26 mouse cellular contexts compared by ENCODE assay signal in genomic region chr1:176315063-176315462, GRCm38 (mm10). TPM values are rescaled to one million over a fixed set of nuclear protein-coding genes. Genes with fewer than 3 reads are reported as not detected.
A peak's percentile ranks its signal among the peaks of the same experiment; 100 is the strongest.
DNase-seq lines count a peak whose midpoint lies in the region; ATAC-seq and TF ChIP-seq lines count a peak whose summit lies in the region.
"Had no signal": no experiment of that assay in that cellular context is flagged by ENCODE, and none has a peak within 500 bp of the region (broad histone marks: within the 10 kb centered on the region; RNA-seq: fewer than 3 reads in every experiment).

No protein-coding gene starts in this region.

- no peak overlapping the region for H3K9ac ChIP-seq in forebrain, embryonic 16.5 days (replicated peaks; ENCODE audit: low read depth, low read length)
- H3K9ac ChIP-seq in hindbrain, embryonic 14.5 days = no peak overlapping the region
- H3K9ac ChIP-seq: embryonic facial prominence, embryonic 12.5 days; embryonic facial prominence, embryonic 15.5 days; forebrain, embryonic 12.5 days; hindbrain, embryonic 12.5 days; intestine, embryonic 15.5 days had no signal

- no peaks in the 10 kb centered on the region for H3K27me3 ChIP-seq in forebrain, embryonic 16.5 days (replicated peaks; ENCODE audit: control insufficient read depth, insufficient read depth, low read length)
- H3K27me3 ChIP-seq in forebrain, embryonic 10.5 days (ENCODE audit: poor library complexity, severe bottlenecking) = no peaks in the 10 kb centered on the region
- no peaks in the 10 kb centered on the region for H3K27me3 ChIP-seq in G1E (ENCODE audit: insufficient read depth, low read length)
- no peaks in the 10 kb centered on the region for H3K27me3 ChIP-seq in hindbrain, embryonic 14.5 days (ENCODE audit: control insufficient read depth, insufficient read depth, low read length)
- H3K27me3 ChIP-seq: embryonic facial prominence, embryonic 12.5 days; embryonic facial prominence, embryonic 15.5 days; forebrain, embryonic 12.5 days; hindbrain, embryonic 12.5 days; intestine, embryonic 15.5 days; Patski had no signal

- H3K4me3 ChIP-seq in forebrain, embryonic 16.5 days (replicated peaks; ENCODE audit: low read length) = no peak overlapping the region
- H3K4me3 ChIP-seq in forebrain, embryonic 10.5 days = no peak overlapping the region
- H3K4me3 ChIP-seq in G1E (ENCODE audit: low read depth, low read length) = no peak overlapping the region
- H3K4me3 ChIP-seq in hindbrain, embryonic 14.5 days (replicated peaks; ENCODE audit: low read length) = no peak overlapping the region
- H3K4me3 ChIP-seq: embryonic facial prominence, embryonic 12.5 days; embryonic facial prominence, embryonic 15.5 days; forebrain, embryonic 12.5 days; gastrocnemius, adult 2 months; hindbrain, embryonic 12.5 days; intestine, embryonic 15.5 days had no signal

- 57% methylated on average over 2 of the region's 2 CpGs for WGBS in forebrain, embryonic 16.5 days
- WGBS in forebrain, embryonic 10.5 days = 81% methylated on average over 2 of the region's 2 CpGs
- WGBS in hindbrain, embryonic 14.5 days = 77% methylated on average over 2 of the region's 2 CpGs

- H3K9me3 ChIP-seq in forebrain, embryonic 16.5 days (ENCODE audit: control insufficient read depth, low read length) = no peaks in the 10 kb centered on the region
- no peaks in the 10 kb centered on the region for H3K9me3 ChIP-seq in forebrain, embryonic 10.5 days
- H3K9me3 ChIP-seq in G1E (replicated peaks) = peaks cover 13% of the 10 kb centered on the region
- H3K9me3 ChIP-seq in hindbrain, embryonic 14.5 days (ENCODE audit: control insufficient read depth, low read length) = no peaks in the 10 kb centered on the region
- H3K9me3 ChIP-seq: embryonic facial prominence, embryonic 12.5 days; embryonic facial prominence, embryonic 15.5 days; forebrain, embryonic 12.5 days; hindbrain, embryonic 12.5 days; intestine, embryonic 15.5 days had no signal

- H3K4me1 ChIP-seq in forebrain, embryonic 16.5 days (replicated peaks; ENCODE audit: control insufficient read depth, insufficient read depth, low read length) = no peaks in the 10 kb centered on the region
- no peaks in the 10 kb centered on the region for H3K4me1 ChIP-seq in forebrain, embryonic 10.5 days
- H3K4me1 ChIP-seq in G1E (ENCODE audit: insufficient read depth, low read depth, low read length) = no peaks in the 10 kb centered on the region
- no peaks in the 10 kb centered on the region for H3K4me1 ChIP-seq in hindbrain, embryonic 14.5 days (replicated peaks; ENCODE audit: control insufficient read depth, insufficient read depth, low read length)
- H3K4me1 ChIP-seq: embryonic facial prominence, embryonic 12.5 days; embryonic facial prominence, embryonic 15.5 days; forebrain, embryonic 12.5 days; hindbrain, embryonic 12.5 days; intestine, embryonic 15.5 days had no signal

- H3K4me2 ChIP-seq in forebrain, embryonic 16.5 days (ENCODE audit: low read length) = no peak overlapping the region
- no peak overlapping the region for H3K4me2 ChIP-seq in hindbrain, embryonic 14.5 days (replicated peaks)
- H3K4me2 ChIP-seq: embryonic facial prominence, embryonic 12.5 days; embryonic facial prominence, embryonic 15.5 days; forebrain, embryonic 12.5 days; heart, embryonic 11.5 days; hindbrain, embryonic 12.5 days; intestine, embryonic 15.5 days had no signal

- H3K27ac ChIP-seq in forebrain, embryonic 16.5 days (ENCODE audit: low read length) = no peak overlapping the region
- no peak overlapping the region for H3K27ac ChIP-seq in forebrain, embryonic 10.5 days
- no peak overlapping the region for H3K27ac ChIP-seq in hindbrain, embryonic 14.5 days
- H3K27ac ChIP-seq: embryonic facial prominence, embryonic 12.5 days; embryonic facial prominence, embryonic 15.5 days; forebrain, embryonic 12.5 days; gastrocnemius, adult 2 months; hindbrain, embryonic 12.5 days; intestine, embryonic 15.5 days had no signal

- H3K36me3 ChIP-seq in forebrain, embryonic 16.5 days (ENCODE audit: control insufficient read depth, insufficient read depth) = no peaks in the 10 kb centered on the region
- H3K36me3 ChIP-seq in forebrain, embryonic 10.5 days (replicated peaks) = no peaks in the 10 kb centered on the region
- H3K36me3 ChIP-seq in G1E (replicated peaks) = no peaks in the 10 kb centered on the region
- H3K36me3 ChIP-seq in hindbrain, embryonic 14.5 days (replicated peaks; ENCODE audit: control insufficient read depth, insufficient read depth) = no peaks in the 10 kb centered on the region
- H3K36me3 ChIP-seq: embryonic facial prominence, embryonic 12.5 days; embryonic facial prominence, embryonic 15.5 days; forebrain, embryonic 12.5 days; hindbrain, embryonic 12.5 days; intestine, embryonic 15.5 days had no signal

- no peak for TF ChIP-seq CTCF in G1E (IDR thresholded peaks at IDR 0.05; ENCODE audit: low read depth, low read length)

- DNase-seq in forebrain, embryonic 10.5 days (ENCODE audit: extremely low spot score, low spot score) = no peak
- DNase-seq in layer of hippocampus, adult 9-11 months = peak; percentile 9
- no peak for DNase-seq in layer of hippocampus, adult 11-12 months (ENCODE audit: low spot score)
- DNase-seq in G1E (ENCODE audit: low spot score) = no peak
- DNase-seq in hindbrain, embryonic 14.5 days (ENCODE audit: low spot score) = no peak
- DNase-seq: adrenal gland, postnatal 10 days; adrenal gland, postnatal 36 days; cerebellum, adult 11 months; cerebellum, adult 2 months; cerebellum, adult 9-11 months; cerebellum, postnatal 25 days; gastrocnemius, adult 2 months; gastrocnemius, postnatal 14 days; heart, adult 11 months had no signal

- peak; percentile 57 for ATAC-seq in forebrain, embryonic 16.5 days
- ATAC-seq in G1E (ENCODE audit: extremely low read depth, insufficient number of reproducible peaks, low FRiP score, poor library complexity, severe bottlenecking) = peak; percentile 10; the same call in 1 of the 2 replicates
- no peak for ATAC-seq in hindbrain, embryonic 14.5 days (ENCODE audit: low FRiP score)
- ATAC-seq: hindbrain, embryonic 16.5 days; intestine, embryonic 15.5 days; Patski had no signal

RNA-seq across cellular contexts. Expression of gene Pld5, which starts 40.0 kb away (rescaled TPM):
- 1.0 and 1.6 TPM in 2 replicates for polyA plus RNA-seq in forebrain, embryonic 16.5 days (2015; fragmentation: Nextera tagmentation; extraction: Ambion mirVana)
- 0.47 and 0.60 TPM in 2 replicates for polyA plus RNA-seq in forebrain, embryonic 10.5 days (2016; fragmentation: Nextera tagmentation; extraction: Ambion mirVana)
- total RNA-seq in G1E (2014; fragmentation: Nextera tagmentation) (not detected in 2 replicates), G1E (2017) (0.16 and 0.29 TPM in 2 replicates)
- not detected in 2 replicates for polyA plus RNA-seq in G1E (2012)
- 4.8 and 5.5 TPM in 2 replicates for polyA plus RNA-seq in hindbrain, embryonic 14.5 days (2014; fragmentation: Nextera tagmentation; extraction: Ambion mirVana)
- total RNA-seq: common myeloid progenitor, adult 5-6 weeks; ES-E14; hematopoietic stem cell, adult 5-6 weeks had no signal
- polyA plus RNA-seq: Patski had no signal
